Mouse (Mus musculus) embryo, embryonic 11.5 days (tissue): ENCODE data around the gene A530084C06Rik.

Experiments
- DNase-seq: peaks from one replicate; pipeline ENCODE4 v3.0.0-alpha.2; 2012; ENCODE audit warnings: low read depth, low spot score

Gene A530084C06Rik

GRCm38 (mm10) chr13:31558521-31559418, at the start of gene A530084C06Rik:
TSS of gene A530084C06Rik (minus strand) at chr13:31559333.
- DNase-seq, result no peak

- no peak for DNase-seq
Observed at GRCm38 (mm10) chr13:31603964-31604363, 44.8 kb upstream of the A530084C06Rik start.

- no peak for DNase-seq
Observed at GRCm38 (mm10) chr13:31599576-31599975, 40.4 kb upstream of the A530084C06Rik start.

- DNase-seq, result no peak
Observed at GRCm38 (mm10) chr13:31587341-31587740, 28.2 kb upstream of the A530084C06Rik start.

GRCm38 (mm10) chr13:31579866-31580265, 20.7 kb upstream of the A530084C06Rik start:
- no peak for DNase-seq

- no peak for DNase-seq
Observed at GRCm38 (mm10) chr13:31578389-31578788, 19.3 kb upstream of the A530084C06Rik start.

- no peak for DNase-seq
Observed at GRCm38 (mm10) chr13:31577576-31577975, 18.4 kb upstream of the A530084C06Rik start.

- no peak for DNase-seq
Observed at GRCm38 (mm10) chr13:31576696-31577095, 17.6 kb upstream of the A530084C06Rik start.

- no peak for DNase-seq
Observed at GRCm38 (mm10) chr13:31574627-31575026, 15.5 kb upstream of the A530084C06Rik start.

- no peak for DNase-seq
Observed at GRCm38 (mm10) chr13:31572806-31573508, 13.8 kb upstream of the A530084C06Rik start.

- DNase-seq, result no peak
Observed at GRCm38 (mm10) chr13:31567617-31568294, 8.6 kb upstream of the A530084C06Rik start.

- DNase-seq, result no peak
Observed at GRCm38 (mm10) chr13:31567099-31567498, 8.0 kb upstream of the A530084C06Rik start.

- no peak for DNase-seq
Observed at GRCm38 (mm10) chr13:31564394-31564793, 5.3 kb upstream of the A530084C06Rik start.

- DNase-seq, result no peak
Observed at GRCm38 (mm10) chr13:31559419-31560144, 449 bp upstream of the A530084C06Rik start.

GRCm38 (mm10) chr13:31557768-31558520, 1.2 kb downstream of the A530084C06Rik start:
- DNase-seq, result no peak

- DNase-seq, result no peak
Observed at GRCm38 (mm10) chr13:31556964-31557767, 2.0 kb downstream of the A530084C06Rik start.

- no peak for DNase-seq
Observed at GRCm38 (mm10) chr13:31555834-31556233, 3.3 kb downstream of the A530084C06Rik start, which contains the start of gene Foxq1. TSS of gene Foxq1 (plus strand) at chr13:31556134.

- no peak for DNase-seq
Observed at GRCm38 (mm10) chr13:31547610-31548009, 11.5 kb downstream of the A530084C06Rik start.

GRCm38 (mm10) chr13:31547204-31547603, 11.9 kb downstream of the A530084C06Rik start:
- DNase-seq, result no peak

GRCm38 (mm10) chr13:31546784-31547183, 12.3 kb downstream of the A530084C06Rik start:
- no peak for DNase-seq
